Mouse (Mus musculus) right cerebral cortex, adult 18-20 months (tissue): ENCODE data around the gene Tbpl2.

ENCODE experiments used
- DNase-seq: peaks from one replicate; pipeline ENCODE4 v3.0.0; 2022; ENCODE audit warnings: mixed read lengths

Gene Tbpl2

GRCm38 (mm10) chr2:24096495-24096894 is at the start of gene Tbpl2:
Gene Tbpl2 (minus strand): TSS chr2:24096595.
- DNase-seq, result no peak

GRCm38 (mm10) chr2:24134373-24134772 is 38.0 kb upstream of the Tbpl2 start:
- no peak for DNase-seq

GRCm38 (mm10) chr2:24109085-24109484 is 12.7 kb upstream of the Tbpl2 start:
- no peak for DNase-seq

- no peak for DNase-seq
Observed at GRCm38 (mm10) chr2:24103619-24104289, 7.4 kb upstream of the Tbpl2 start.

GRCm38 (mm10) chr2:24090921-24091320 is 5.5 kb downstream of the Tbpl2 start:
- no peak for DNase-seq

GRCm38 (mm10) chr2:24050459-24050858 is 45.9 kb downstream of the Tbpl2 start:
- no peak for DNase-seq

- DNase-seq, result peak; percentile 8
Observed at GRCm38 (mm10) chr2:24049344-24049990, 46.9 kb downstream of the Tbpl2 start, which contains the start of gene Hnmt. Gene Hnmt (minus strand): TSS chr2:24049394.

- DNase-seq, result peak; percentile 52
Observed at GRCm38 (mm10) chr2:24048480-24049097, 47.8 kb downstream of the Tbpl2 start.

GRCm38 (mm10) chr2:24047551-24048479 is 48.6 kb downstream of the Tbpl2 start:
- no peak for DNase-seq

- no peak for DNase-seq
Observed at GRCm38 (mm10) chr2:24042901-24043300, 53.5 kb downstream of the Tbpl2 start.

GRCm38 (mm10) chr2:24040531-24040930 is 55.9 kb downstream of the Tbpl2 start:
- no peak for DNase-seq
